ENCODE assay signal across 15 mouse cellular contexts in genomic region chr11:102206481-102206880, GRCm38 (mm10). TPM values are rescaled to one million over a fixed set of nuclear protein-coding genes. Genes with fewer than 3 reads are reported as not detected.
DNase-seq lines count a peak whose midpoint lies in the region; ATAC-seq lines count a peak whose summit lies in the region.
"Had no signal": no experiment of that assay in that cellular context is flagged by ENCODE, and none has a peak within 500 bp of the region (broad histone marks: within the 10 kb centered on the region; RNA-seq: fewer than 3 reads in every experiment).

No protein-coding gene starts in this region.

- H3K27me3 ChIP-seq in heart, embryonic 11.5 days (ENCODE audit: control insufficient read depth, insufficient read depth, low read length), result no peaks in the 10 kb centered on the region
- H3K27me3 ChIP-seq in midbrain, embryonic 13.5 days, result no peaks in the 10 kb centered on the region
- H3K27me3 ChIP-seq in midbrain, embryonic 16.5 days (ENCODE audit: control insufficient read depth, insufficient read depth, low read depth, low read length), result no peaks in the 10 kb centered on the region
- no peaks in the 10 kb centered on the region for H3K27me3 ChIP-seq in embryonic facial prominence, embryonic 15.5 days
- H3K27me3 ChIP-seq in limb, embryonic 15.5 days, result no peaks in the 10 kb centered on the region

- WGBS in heart, embryonic 11.5 days (ENCODE audit: insufficient replicate concordance), result 64% methylated on average over 30 of the region's 30 CpGs
- 72% methylated on average over 22 of the region's 30 CpGs for WGBS in midbrain, embryonic 13.5 days
- WGBS in midbrain, embryonic 16.5 days, result 72% methylated on average over 28 of the region's 30 CpGs
- 57% methylated on average over 30 of the region's 30 CpGs for WGBS in embryonic facial prominence, embryonic 15.5 days
- WGBS in limb, embryonic 15.5 days, result 67% methylated on average over 23 of the region's 30 CpGs

- DNase-seq in heart, postnatal 14 days, result no peak
- no peak for DNase-seq in cerebellum, adult 18-20 months
- DNase-seq in thymus, postnatal 4 days, result no peak
- DNase-seq: cerebellum, adult 11-12 months; layer of hippocampus, adult 9-11 months; lung, postnatal 36 days had no signal

- H3K9ac ChIP-seq in heart, embryonic 11.5 days (ENCODE audit: low read depth, low read length), result no peak overlapping the region
- 0 out of 2 replicates have a peak overlapping the region, but pooled peaks have one; percentile 6 for H3K9ac ChIP-seq in midbrain, embryonic 13.5 days (replicated peaks)
- H3K9ac ChIP-seq in midbrain, embryonic 16.5 days (ENCODE audit: low read depth, low read length), result no peak overlapping the region
- H3K9ac ChIP-seq in embryonic facial prominence, embryonic 15.5 days, result no peak overlapping the region
- H3K9ac ChIP-seq in limb, embryonic 15.5 days, result no peak overlapping the region
- H3K9ac ChIP-seq: liver, embryonic 14.5 days had no signal

- no peak overlapping the region for H3K4me3 ChIP-seq in heart, embryonic 11.5 days (ENCODE audit: low read depth, low read length)
- no peak overlapping the region for H3K4me3 ChIP-seq in midbrain, embryonic 13.5 days (replicated peaks)
- no peak overlapping the region for H3K4me3 ChIP-seq in midbrain, embryonic 16.5 days (ENCODE audit: low read depth, low read length)
- no peak overlapping the region for H3K4me3 ChIP-seq in embryonic facial prominence, embryonic 15.5 days (replicated peaks)
- H3K4me3 ChIP-seq in limb, embryonic 15.5 days, result no peak overlapping the region

- intact Hi-C loops in heart, postnatal 14 days (cut with DNase I), result no loop called here

- no peak overlapping the region for H3K27ac ChIP-seq in heart, embryonic 11.5 days (ENCODE audit: low read depth, low read length)
- no peak overlapping the region; the same call in 1 of the 2 replicates for H3K27ac ChIP-seq in midbrain, embryonic 13.5 days
- no peak overlapping the region for H3K27ac ChIP-seq in midbrain, embryonic 16.5 days (ENCODE audit: low read length)
- 0 out of 2 replicates have a peak overlapping the region, but pooled peaks have one; percentile 4 for H3K27ac ChIP-seq in embryonic facial prominence, embryonic 15.5 days (replicated peaks)
- H3K27ac ChIP-seq in limb, embryonic 15.5 days, result peak overlapping the region; percentile 27; the same call in 1 of the 2 replicates
- H3K27ac ChIP-seq: kidney, postnatal 0 days; liver, embryonic 14.5 days had no signal

- ATAC-seq in heart, embryonic 11.5 days (replicated peaks; ENCODE audit: insufficient number of reproducible peaks, low FRiP score, low TSS enrichment), result no peak
- ATAC-seq in midbrain, embryonic 13.5 days, result no peak
- ATAC-seq in midbrain, embryonic 16.5 days, result no peak
- ATAC-seq in embryonic facial prominence, embryonic 15.5 days (ENCODE audit: insufficient number of reproducible peaks, low FRiP score, low TSS enrichment, low read depth), result no peak
- ATAC-seq in limb, embryonic 15.5 days (ENCODE audit: insufficient number of reproducible peaks, low FRiP score, low TSS enrichment, low read depth), result no peak
- ATAC-seq: activated CD4-positive, CD25-positive, alpha-beta regulatory T cell, adult 4 months had no signal

- H3K4me1 ChIP-seq in heart, embryonic 11.5 days (ENCODE audit: control insufficient read depth, insufficient read depth, low read length), result peaks cover 64% of the 10 kb centered on the region
- peaks cover 49% of the 10 kb centered on the region for H3K4me1 ChIP-seq in midbrain, embryonic 13.5 days (replicated peaks)
- peaks cover 20% of the 10 kb centered on the region for H3K4me1 ChIP-seq in midbrain, embryonic 16.5 days (ENCODE audit: control insufficient read depth, insufficient read depth, low read length)
- peaks cover 60% of the 10 kb centered on the region for H3K4me1 ChIP-seq in embryonic facial prominence, embryonic 15.5 days
- peaks cover 47% of the 10 kb centered on the region for H3K4me1 ChIP-seq in limb, embryonic 15.5 days

- H3K4me2 ChIP-seq in heart, embryonic 11.5 days, result peak overlapping the region; percentile 9; the same call in 1 of the 2 replicates
- no peak overlapping the region for H3K4me2 ChIP-seq in midbrain, embryonic 13.5 days (replicated peaks)
- H3K4me2 ChIP-seq in midbrain, embryonic 16.5 days (ENCODE audit: low read length), result no peak overlapping the region
- no peak overlapping the region for H3K4me2 ChIP-seq in embryonic facial prominence, embryonic 15.5 days (replicated peaks)
- H3K4me2 ChIP-seq in limb, embryonic 15.5 days, result no peak overlapping the region

- peaks cover 16% of the 10 kb centered on the region for H3K36me3 ChIP-seq in heart, embryonic 11.5 days (ENCODE audit: control insufficient read depth, insufficient read depth, low read length)
- H3K36me3 ChIP-seq in midbrain, embryonic 13.5 days, result peaks cover 53% of the 10 kb centered on the region
- peaks cover 15% of the 10 kb centered on the region; the same call in 1 of the 2 replicates for H3K36me3 ChIP-seq in midbrain, embryonic 16.5 days (ENCODE audit: control insufficient read depth, insufficient read depth, low read length)
- peaks cover 50% of the 10 kb centered on the region for H3K36me3 ChIP-seq in embryonic facial prominence, embryonic 15.5 days
- H3K36me3 ChIP-seq in limb, embryonic 15.5 days, result peaks cover 56% of the 10 kb centered on the region

- H3K9me3 ChIP-seq in heart, embryonic 11.5 days (replicated peaks; ENCODE audit: control insufficient read depth, low read length), result no peaks in the 10 kb centered on the region
- H3K9me3 ChIP-seq in midbrain, embryonic 13.5 days, result no peaks in the 10 kb centered on the region
- H3K9me3 ChIP-seq in midbrain, embryonic 16.5 days (replicated peaks; ENCODE audit: control insufficient read depth, low read length, poor library complexity, severe bottlenecking), result no peaks in the 10 kb centered on the region
- no peaks in the 10 kb centered on the region for H3K9me3 ChIP-seq in embryonic facial prominence, embryonic 15.5 days (replicated peaks)
- H3K9me3 ChIP-seq in limb, embryonic 15.5 days, result no peaks in the 10 kb centered on the region
- H3K9me3 ChIP-seq: G1E had no signal

RNA-seq across cellular contexts. Expression of gene G6pc3, which starts 17.1 kb away (rescaled TPM):
- polyA plus RNA-seq in heart, embryonic 11.5 days (2014; fragmentation: Nextera tagmentation; extraction: Ambion mirVana), result 27.9 and 28.7 TPM in 2 replicates
- 10 to 100 TPM; 35.0 to 35.7 TPM for total RNA-seq in heart, postnatal 14 days (2021)
- polyA plus RNA-seq in midbrain, embryonic 13.5 days (2015; fragmentation: Nextera tagmentation; extraction: Ambion mirVana), result 31.4 and 32.9 TPM in 2 replicates
- 39.0 and 42.9 TPM in 2 replicates for polyA plus RNA-seq in midbrain, embryonic 16.5 days (2015; fragmentation: Nextera tagmentation; extraction: Ambion mirVana)
- polyA plus RNA-seq in embryonic facial prominence, embryonic 15.5 days (2015; fragmentation: Nextera tagmentation; extraction: Ambion mirVana), result 29.8 and 31.7 TPM in 2 replicates
- polyA plus RNA-seq in limb, embryonic 15.5 days (2015; fragmentation: Nextera tagmentation; extraction: Ambion mirVana), result 25.1 and 27.6 TPM in 2 replicates

RNA-seq across cellular contexts. Expression of gene Lsm12, which starts 21.4 kb away (rescaled TPM):
- polyA plus RNA-seq in heart, embryonic 11.5 days (2014; fragmentation: Nextera tagmentation; extraction: Ambion mirVana), result 61.3 and 64.3 TPM in 2 replicates
- 10 to 100 TPM; 44.4 to 47.6 TPM for total RNA-seq in heart, postnatal 14 days (2021)
- 141 and 156 TPM in 2 replicates for polyA plus RNA-seq in midbrain, embryonic 13.5 days (2015; fragmentation: Nextera tagmentation; extraction: Ambion mirVana)
- polyA plus RNA-seq in midbrain, embryonic 16.5 days (2015; fragmentation: Nextera tagmentation; extraction: Ambion mirVana), result 87.8 and 95.3 TPM in 2 replicates
- 113 and 128 TPM in 2 replicates for polyA plus RNA-seq in embryonic facial prominence, embryonic 15.5 days (2015; fragmentation: Nextera tagmentation; extraction: Ambion mirVana)
- polyA plus RNA-seq in limb, embryonic 15.5 days (2015; fragmentation: Nextera tagmentation; extraction: Ambion mirVana), result 119 and 130 TPM in 2 replicates

RNA-seq across cellular contexts. Expression of gene Hdac5, which starts 23.5 kb away (rescaled TPM):
- 42.8 and 45.3 TPM in 2 replicates for polyA plus RNA-seq in heart, embryonic 11.5 days (2014; fragmentation: Nextera tagmentation; extraction: Ambion mirVana)
- total RNA-seq in heart, postnatal 14 days (2021), result 100 to 1,000 TPM; 122 to 138 TPM
- 80.5 and 106 TPM in 2 replicates for polyA plus RNA-seq in midbrain, embryonic 13.5 days (2015; fragmentation: Nextera tagmentation; extraction: Ambion mirVana)
- polyA plus RNA-seq in midbrain, embryonic 16.5 days (2015; fragmentation: Nextera tagmentation; extraction: Ambion mirVana), result 74.4 and 76.3 TPM in 2 replicates
- polyA plus RNA-seq in embryonic facial prominence, embryonic 15.5 days (2015; fragmentation: Nextera tagmentation; extraction: Ambion mirVana), result 105 and 106 TPM in 2 replicates
- 94.1 and 96.7 TPM in 2 replicates for polyA plus RNA-seq in limb, embryonic 15.5 days (2015; fragmentation: Nextera tagmentation; extraction: Ambion mirVana)

RNA-seq across cellular contexts. Expression of gene BC030867, which starts 42.2 kb away (rescaled TPM):
- polyA plus RNA-seq in heart, embryonic 11.5 days (2014; fragmentation: Nextera tagmentation; extraction: Ambion mirVana), result 12.7 and 13.2 TPM in 2 replicates
- total RNA-seq in heart, postnatal 14 days (2021), result under 1 TPM; 0.74 to 0.83 TPM
- 4.6 and 5.6 TPM in 2 replicates for polyA plus RNA-seq in midbrain, embryonic 13.5 days (2015; fragmentation: Nextera tagmentation; extraction: Ambion mirVana)
- 1.6 and 1.8 TPM in 2 replicates for polyA plus RNA-seq in midbrain, embryonic 16.5 days (2015; fragmentation: Nextera tagmentation; extraction: Ambion mirVana)
- 13.6 and 16.0 TPM in 2 replicates for polyA plus RNA-seq in embryonic facial prominence, embryonic 15.5 days (2015; fragmentation: Nextera tagmentation; extraction: Ambion mirVana)
- 13.0 and 13.8 TPM in 2 replicates for polyA plus RNA-seq in limb, embryonic 15.5 days (2015; fragmentation: Nextera tagmentation; extraction: Ambion mirVana)

RNA-seq across cellular contexts. Expression of gene Tmem101, which starts 50.3 kb away (rescaled TPM):
- polyA plus RNA-seq in heart, embryonic 11.5 days (2014; fragmentation: Nextera tagmentation; extraction: Ambion mirVana), result 31.2 and 36.3 TPM in 2 replicates
- total RNA-seq in heart, postnatal 14 days (2021), result 10 to 100 TPM; 14.5 TPM
- polyA plus RNA-seq in midbrain, embryonic 13.5 days (2015; fragmentation: Nextera tagmentation; extraction: Ambion mirVana), result 40.5 and 42.5 TPM in 2 replicates
- polyA plus RNA-seq in midbrain, embryonic 16.5 days (2015; fragmentation: Nextera tagmentation; extraction: Ambion mirVana), result 45.8 and 46.5 TPM in 2 replicates
- polyA plus RNA-seq in embryonic facial prominence, embryonic 15.5 days (2015; fragmentation: Nextera tagmentation; extraction: Ambion mirVana), result 39.4 and 39.9 TPM in 2 replicates
- polyA plus RNA-seq in limb, embryonic 15.5 days (2015; fragmentation: Nextera tagmentation; extraction: Ambion mirVana), result 37.5 and 40.3 TPM in 2 replicates

Comparison
In these comparisons a context has a peak if more than half of its experiments do, and no peak if none do; other contexts are left out.
1. H3K27ac ChIP-seq: peak in embryonic facial prominence, embryonic 15.5 days (single experiment) and limb, embryonic 15.5 days (single experiment); none in heart, embryonic 11.5 days (single experiment), midbrain, embryonic 13.5 days (single experiment) and midbrain, embryonic 16.5 days (single experiment).